Mouse (Mus musculus): ENCODE data around the gene Rsu1.

DNA sequence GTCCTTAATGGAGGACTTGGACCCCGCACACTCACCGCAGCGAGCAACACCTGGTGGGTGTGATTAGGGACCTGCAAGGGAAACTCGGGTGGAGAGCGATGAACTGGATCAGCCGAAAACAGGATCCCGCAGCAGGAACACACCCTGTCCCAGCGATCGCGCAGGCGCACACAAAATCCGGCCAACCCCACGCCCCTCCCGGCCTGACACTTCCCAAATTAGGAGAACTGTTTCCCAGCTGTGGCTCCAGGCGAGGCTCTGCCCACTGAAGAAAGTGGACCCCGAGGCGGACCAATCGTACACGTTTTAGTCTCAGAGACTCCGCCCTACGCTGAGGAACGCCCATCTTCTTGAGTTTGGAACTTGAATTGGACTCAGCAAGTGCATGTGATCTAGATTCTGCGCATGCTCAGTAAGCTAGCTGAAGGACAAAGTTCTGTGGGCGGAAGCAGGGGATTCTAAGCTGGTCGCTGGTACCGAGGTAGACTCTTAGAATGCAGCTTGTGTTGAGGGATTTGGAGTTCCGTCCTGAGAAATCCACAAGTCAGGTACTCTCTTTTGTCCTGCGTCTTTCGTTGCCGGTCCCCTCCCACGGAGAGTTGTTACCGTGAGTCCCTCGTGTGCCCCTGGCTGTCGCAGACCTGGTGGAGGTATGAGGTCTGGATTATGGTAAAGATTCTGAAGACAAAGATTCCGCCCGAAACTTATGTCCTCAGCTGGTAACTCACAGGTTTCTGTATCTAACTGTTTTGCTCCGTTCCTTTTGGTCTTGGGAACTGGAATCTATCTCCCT lies at the start of gene Rsu1:
- TF ChIP-seq CTCF (conservative IDR thresholded peaks at IDR 0.05; ENCODE audit: low read length) (no peak), POU5F1 (IDR thresholded peaks at IDR 0.05; ENCODE audit: borderline replicate concordance, low read length) (no peak)

Data from E14TG2a.4 (cell line).